Mouse (Mus musculus) bone marrow macrophage, adult 2 months (primary cell): ENCODE data around the gene Artn.
A peak's percentile ranks its signal among the peaks of the same experiment; 100 is the strongest.

Source experiments
- CTCF ChIP-seq: IDR thresholded peaks from 2 replicates; pipeline ENCODE4 v1.5.1; 2012; ENCODE audit warnings: low read depth, mild to moderate bottlenecking, low read length, moderate library complexity
- POLR2A ChIP-seq: IDR thresholded peaks from 2 replicates; pipeline ENCODE4 v1.6.1; 2012; ENCODE audit warnings: mild to moderate bottlenecking, low read depth, low read length, borderline replicate concordance

- no peak for TF ChIP-seq POLR2A
- peak; percentile 92 for TF ChIP-seq CTCF
These were observed 1.3 kb downstream of the Artn start for GRCm38 (mm10) chr4:117928234-117928633.
